Mouse (Mus musculus): Measurements from ENCODE around the gene Olfr1410. TPM values are rescaled to one million over a fixed set of nuclear protein-coding genes. Genes with fewer than 3 reads are reported as not detected.

The Olfr1410 gene
- polyA plus RNA-seq (2015; fragmentation: Nextera tagmentation; extraction: Ambion mirVana): not detected in 2 replicates

GRCm38 (mm10) chr1:92605482-92605881 lies at the start of gene Olfr1410:
Olfr1410 (plus strand) TSS chr1:92605782.
- Histone ChIP-seq H3K27ac (no peak within 1 kb of the TSS), H3K4me2 (replicated peaks) (no peak within 1 kb of the TSS), H3K9me3 (no peaks in the 10 kb centered on the region), H3K27me3 (peaks cover 2% of the 10 kb centered on the region; the same call in 1 of the 2 replicates), H3K36me3 (no peaks in the 10 kb centered on the region), H3K4me3 (no peak within 1 kb of the TSS), H3K9ac (no peak within 1 kb of the TSS), H3K4me1 (no peaks in the 10 kb centered on the region)
- 100% methylated on average over 1 of the region's 1 CpGs for WGBS
- no peak for ATAC-seq (ENCODE audit: low FRiP score, low read depth)

- no peak within 1 kb of the TSS for H3K4me3 ChIP-seq
- H3K27ac ChIP-seq: no peak within 1 kb of the TSS
- H3K4me2 ChIP-seq (replicated peaks): no peak within 1 kb of the TSS
- H3K4me1 ChIP-seq: no peaks in the 10 kb centered on the region
- no peak for ATAC-seq (ENCODE audit: low FRiP score, low read depth)
- H3K36me3 ChIP-seq: no peaks in the 10 kb centered on the region
- no peaks in the 10 kb centered on the region; the same call in 1 of the 2 replicates for H3K27me3 ChIP-seq
- no peak within 1 kb of the TSS for H3K9ac ChIP-seq
- H3K9me3 ChIP-seq: no peaks in the 10 kb centered on the region
- 75% methylated on average over 3 of the region's 3 CpGs for WGBS
Measured at GRCm38 (mm10) chr1:92571022-92571421, 34.6 kb upstream of the Olfr1410 start, which contains the start of gene Olfr1413. Olfr1413 (plus strand) TSS chr1:92571322.

GRCm38 (mm10) chr1:92585479-92585878 lies 20.1 kb upstream of the Olfr1410 start, which contains the start of gene Olfr1412:
Olfr1412 (plus strand) TSS chr1:92585779.
- Histone ChIP-seq H3K36me3 (no peaks in the 10 kb centered on the region), H3K4me1 (no peaks in the 10 kb centered on the region), H3K4me3 (no peak within 1 kb of the TSS), H3K9me3 (no peaks in the 10 kb centered on the region), H3K27me3 (no peaks in the 10 kb centered on the region), H3K4me2 (replicated peaks) (no peak within 1 kb of the TSS), H3K9ac (no peak within 1 kb of the TSS), H3K27ac (no peak within 1 kb of the TSS)
- 76% methylated on average over 2 of the region's 2 CpGs for WGBS
- no peak for ATAC-seq (ENCODE audit: low FRiP score, low read depth)

- Histone ChIP-seq H3K9ac (no peak within 1 kb of the TSS), H3K9me3 (no peaks in the 10 kb centered on the region), H3K27me3 (no peaks in the 10 kb centered on the region), H3K4me3 (no peak within 1 kb of the TSS), H3K4me2 (replicated peaks) (no peak within 1 kb of the TSS), H3K36me3 (no peaks in the 10 kb centered on the region), H3K4me1 (no peaks in the 10 kb centered on the region), H3K27ac (no peak within 1 kb of the TSS)
- ATAC-seq (ENCODE audit: low FRiP score, low read depth): no peak
Measured at GRCm38 (mm10) chr1:92594111-92594510, 11.5 kb upstream of the Olfr1410 start, which contains the start of gene Olfr1411. Olfr1411 (plus strand) TSS chr1:92594411.

GRCm38 (mm10) chr1:92596019-92596418 lies 9.6 kb upstream of the Olfr1410 start:
- Histone ChIP-seq H3K4me2 (replicated peaks) (no peak overlapping the region), H3K9ac (no peak overlapping the region), H3K4me3 (no peak overlapping the region), H3K4me1 (no peaks in the 10 kb centered on the region), H3K36me3 (no peaks in the 10 kb centered on the region), H3K9me3 (no peaks in the 10 kb centered on the region), H3K27me3 (no peaks in the 10 kb centered on the region), H3K27ac (no peak overlapping the region)
- WGBS: 82% methylated on average over 3 of the region's 3 CpGs
- ATAC-seq (ENCODE audit: low FRiP score, low read depth): no peak

GRCm38 (mm10) chr1:92607711-92608110 lies 2.1 kb downstream of the Olfr1410 start:
- WGBS: 78% methylated on average over 4 of the region's 4 CpGs
- H3K4me1 ChIP-seq: no peaks in the 10 kb centered on the region
- no peak overlapping the region for H3K27ac ChIP-seq
- no peak overlapping the region for H3K9ac ChIP-seq
- H3K4me2 ChIP-seq (replicated peaks): no peak overlapping the region
- ATAC-seq (ENCODE audit: low FRiP score, low read depth): no peak
- no peak overlapping the region for H3K4me3 ChIP-seq
- H3K9me3 ChIP-seq: no peaks in the 10 kb centered on the region
- no peaks in the 10 kb centered on the region for H3K36me3 ChIP-seq
- H3K27me3 ChIP-seq: peaks cover 6% of the 10 kb centered on the region

- no peak overlapping the region for H3K4me2 ChIP-seq (replicated peaks)
- WGBS: 5% methylated on average over 5 of the region's 5 CpGs
- peaks cover 6% of the 10 kb centered on the region for H3K27me3 ChIP-seq
- no peak overlapping the region for H3K27ac ChIP-seq
- no peaks in the 10 kb centered on the region for H3K36me3 ChIP-seq
- H3K9ac ChIP-seq: no peak overlapping the region
- no peaks in the 10 kb centered on the region for H3K4me1 ChIP-seq
- H3K9me3 ChIP-seq: no peaks in the 10 kb centered on the region
- no peak overlapping the region for H3K4me3 ChIP-seq
- ATAC-seq (ENCODE audit: low FRiP score, low read depth): no peak
Measured at GRCm38 (mm10) chr1:92611008-92611407, 5.4 kb downstream of the Olfr1410 start.

- no peak for ATAC-seq (ENCODE audit: low FRiP score, low read depth)
- Histone ChIP-seq H3K4me2 (replicated peaks) (no peak overlapping the region), H3K4me3 (no peak overlapping the region), H3K27me3 (peaks cover 4% of the 10 kb centered on the region), H3K27ac (no peak overlapping the region), H3K9ac (no peak overlapping the region), H3K9me3 (no peaks in the 10 kb centered on the region), H3K4me1 (no peaks in the 10 kb centered on the region), H3K36me3 (no peaks in the 10 kb centered on the region)
- WGBS: 47% methylated on average over 4 of the region's 4 CpGs
Measured at GRCm38 (mm10) chr1:92613175-92613574, 7.6 kb downstream of the Olfr1410 start.

- Histone ChIP-seq H3K9ac (no peak overlapping the region), H3K27ac (no peak overlapping the region), H3K4me1 (no peaks in the 10 kb centered on the region), H3K4me3 (no peak overlapping the region), H3K9me3 (no peaks in the 10 kb centered on the region), H3K27me3 (peaks cover 4% of the 10 kb centered on the region), H3K4me2 (replicated peaks) (no peak overlapping the region), H3K36me3 (no peaks in the 10 kb centered on the region)
- 13% methylated on average over 1 of the region's 1 CpGs for WGBS
- no peak for ATAC-seq (ENCODE audit: low FRiP score, low read depth)
Measured at GRCm38 (mm10) chr1:92614516-92614915, 8.9 kb downstream of the Olfr1410 start.

- Histone ChIP-seq H3K4me1 (no peaks in the 10 kb centered on the region), H3K27me3 (peaks cover 4% of the 10 kb centered on the region), H3K9ac (no peak overlapping the region), H3K4me3 (no peak overlapping the region), H3K9me3 (no peaks in the 10 kb centered on the region), H3K27ac (no peak overlapping the region), H3K4me2 (replicated peaks) (no peak overlapping the region), H3K36me3 (no peaks in the 10 kb centered on the region)
- WGBS: 79% methylated on average over 1 of the region's 1 CpGs
- no peak for ATAC-seq (ENCODE audit: low FRiP score, low read depth)
Measured at GRCm38 (mm10) chr1:92616046-92616445, 10.5 kb downstream of the Olfr1410 start.

- 51% methylated on average over 2 of the region's 2 CpGs for WGBS
- H3K27me3 ChIP-seq: no peaks in the 10 kb centered on the region; the same call in 1 of the 2 replicates
- ATAC-seq (ENCODE audit: low FRiP score, low read depth): no peak
- no peak within 1 kb of the TSS for H3K4me2 ChIP-seq (replicated peaks)
- no peaks in the 10 kb centered on the region for H3K36me3 ChIP-seq
- H3K27ac ChIP-seq: no peak within 1 kb of the TSS
- H3K9ac ChIP-seq: no peak within 1 kb of the TSS
- H3K9me3 ChIP-seq: no peaks in the 10 kb centered on the region
- H3K4me1 ChIP-seq: no peaks in the 10 kb centered on the region
- H3K4me3 ChIP-seq: no peak within 1 kb of the TSS
Measured at GRCm38 (mm10) chr1:92617488-92617887, 11.9 kb downstream of the Olfr1410 start, which contains the start of gene Olfr12. Olfr12 (plus strand) TSS chr1:92617788.

GRCm38 (mm10) chr1:92618360-92618759 lies 12.8 kb downstream of the Olfr1410 start:
- 73% methylated on average over 4 of the region's 4 CpGs for WGBS

GRCm38 (mm10) chr1:92628227-92628626 lies 22.6 kb downstream of the Olfr1410 start:
- no peak for ATAC-seq (ENCODE audit: low FRiP score, low read depth)
- Histone ChIP-seq H3K9me3 (no peaks in the 10 kb centered on the region), H3K27ac (no peak overlapping the region), H3K9ac (no peak overlapping the region), H3K36me3 (no peaks in the 10 kb centered on the region), H3K4me1 (no peaks in the 10 kb centered on the region), H3K27me3 (no peaks in the 10 kb centered on the region), H3K4me3 (no peak overlapping the region), H3K4me2 (replicated peaks) (no peak overlapping the region)
- 57% methylated on average over 4 of the region's 4 CpGs for WGBS

More at GRCm38 (mm10) chr1:92618360-92618759, 12.8 kb downstream of the Olfr1410 start:
- Histone ChIP-seq H3K4me3 (no peak overlapping the region), H3K4me2 (replicated peaks) (no peak overlapping the region), H3K9me3 (no peaks in the 10 kb centered on the region), H3K36me3 (no peaks in the 10 kb centered on the region), H3K9ac (no peak overlapping the region), H3K27me3 (no peaks in the 10 kb centered on the region; the same call in 1 of the 2 replicates), H3K27ac (no peak overlapping the region), H3K4me1 (no peaks in the 10 kb centered on the region)
- ATAC-seq (ENCODE audit: low FRiP score, low read depth): no peak

Data from limb, embryonic 13.5 days (tissue).